Mouse (Mus musculus): Measurements from ENCODE around the gene Lsm4. TPM values are rescaled to one million over a fixed set of nuclear protein-coding genes. Genes with fewer than 3 reads are reported as not detected.

The Lsm4 gene
- 54.9 and 60.2 TPM in 2 replicates for polyA plus RNA-seq (2011; ENCODE audit: insufficient read length, low read depth, missing spikeins)

DNA sequence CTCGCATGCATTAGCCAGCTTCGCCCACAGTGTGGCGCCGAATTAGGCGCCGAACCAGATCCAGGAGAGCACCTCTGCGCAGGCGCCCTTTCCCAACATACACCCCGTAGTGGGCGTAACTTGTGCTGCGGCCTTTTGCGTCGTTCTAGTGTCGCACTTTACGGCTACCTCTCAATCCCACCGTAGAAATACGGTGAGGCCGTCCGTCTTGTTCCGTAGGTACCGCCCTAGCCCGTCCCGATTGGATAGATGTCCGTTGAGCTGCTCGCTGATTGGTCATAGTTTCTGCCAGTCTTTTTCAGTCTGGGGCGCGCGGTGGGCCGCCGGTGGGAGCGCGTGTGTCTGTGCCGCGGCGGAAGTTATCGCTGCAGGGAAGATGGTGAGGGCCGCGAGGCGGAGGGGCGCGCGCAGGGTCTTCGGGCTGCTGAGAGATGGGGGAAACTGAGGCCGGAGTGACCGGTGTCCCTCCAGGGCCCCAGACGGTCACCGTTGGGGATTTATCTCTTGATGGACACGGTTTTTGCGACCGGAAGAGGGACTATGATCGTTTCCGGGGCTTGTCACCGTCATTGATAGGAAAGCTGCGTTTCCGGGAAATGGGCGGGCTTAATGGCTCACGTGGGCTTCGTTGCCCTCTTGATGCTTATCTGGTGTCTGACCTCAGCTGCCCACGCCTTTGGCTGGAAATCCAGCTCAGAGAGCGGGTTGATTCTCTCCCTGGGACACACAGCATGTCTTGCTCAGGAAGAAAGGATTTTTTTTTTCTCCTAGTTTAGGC is at the start of gene Lsm4:
Gene Lsm4, plus strand, starts transcription at position 170 of the 778 bp plus-strand sequence.
- Histone ChIP-seq H3K4me3 (ENCODE audit: insufficient read depth, low read length) (peak within 1 kb of the TSS; percentile 53), H3K27ac (ENCODE audit: insufficient read depth, low read length) (peak within 1 kb of the TSS; percentile 87), H3K4me1 (ENCODE audit: control insufficient read depth, insufficient read depth, low read length) (0 out of 2 replicates have a peak, but pooled peaks cover 7% of the 10 kb centered on the region)
- TF ChIP-seq POLR2A (IDR thresholded peaks at IDR 0.05; ENCODE audit: low read depth, low read length) (peak; percentile 76), CTCF (IDR thresholded peaks at IDR 0.05; ENCODE audit: borderline replicate concordance, insufficient read depth, low read length) (peak; percentile 68; the same call in 1 of the 2 replicates)

DNA sequence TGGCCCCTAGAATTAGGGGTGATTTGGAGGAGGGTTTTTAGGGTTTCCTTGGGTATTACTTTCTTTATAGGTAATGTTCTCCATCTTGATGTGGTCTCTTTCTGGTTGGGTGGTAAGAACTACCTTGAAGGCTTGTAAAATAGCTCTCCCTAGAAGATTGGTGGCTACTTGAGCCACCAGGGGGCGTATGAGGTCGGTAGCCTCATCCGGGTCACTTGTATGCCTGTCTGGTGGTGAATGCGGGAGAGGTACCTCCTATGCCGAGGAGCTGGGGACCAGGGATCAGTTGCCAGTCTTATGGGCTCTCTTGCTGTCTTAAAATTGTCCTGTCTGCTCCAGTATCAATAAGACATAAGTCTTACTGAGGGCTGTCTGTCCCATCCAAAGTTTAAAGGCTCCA is 47.9 kb upstream of the Lsm4 start:
- Histone ChIP-seq H3K4me3 (ENCODE audit: insufficient read depth, low read length) (no peak overlapping the region), H3K4me1 (ENCODE audit: control insufficient read depth, insufficient read depth, low read length) (no peaks in the 10 kb centered on the region), H3K27ac (ENCODE audit: insufficient read depth, low read length) (no peak overlapping the region)
- no peak for TF ChIP-seq POLR2A (IDR thresholded peaks at IDR 0.05; ENCODE audit: low read depth, low read length)
- TF ChIP-seq CTCF (IDR thresholded peaks at IDR 0.05; ENCODE audit: borderline replicate concordance, insufficient read depth, low read length), result 0 out of 2 replicates have a peak, but pooled peaks have one; percentile 25

- no peak overlapping the region for H3K27ac ChIP-seq (ENCODE audit: insufficient read depth, low read length)
- no peaks in the 10 kb centered on the region for H3K4me1 ChIP-seq (ENCODE audit: control insufficient read depth, insufficient read depth, low read length)
- no peak overlapping the region for H3K4me3 ChIP-seq (ENCODE audit: insufficient read depth, low read length)
- no peak for TF ChIP-seq CTCF (IDR thresholded peaks at IDR 0.05; ENCODE audit: borderline replicate concordance, insufficient read depth, low read length)
- TF ChIP-seq POLR2A (IDR thresholded peaks at IDR 0.05; ENCODE audit: low read depth, low read length), result no peak
Observed at GRCm38 (mm10) chr8:70627041-70627440, 46.0 kb upstream of the Lsm4 start.

DNA sequence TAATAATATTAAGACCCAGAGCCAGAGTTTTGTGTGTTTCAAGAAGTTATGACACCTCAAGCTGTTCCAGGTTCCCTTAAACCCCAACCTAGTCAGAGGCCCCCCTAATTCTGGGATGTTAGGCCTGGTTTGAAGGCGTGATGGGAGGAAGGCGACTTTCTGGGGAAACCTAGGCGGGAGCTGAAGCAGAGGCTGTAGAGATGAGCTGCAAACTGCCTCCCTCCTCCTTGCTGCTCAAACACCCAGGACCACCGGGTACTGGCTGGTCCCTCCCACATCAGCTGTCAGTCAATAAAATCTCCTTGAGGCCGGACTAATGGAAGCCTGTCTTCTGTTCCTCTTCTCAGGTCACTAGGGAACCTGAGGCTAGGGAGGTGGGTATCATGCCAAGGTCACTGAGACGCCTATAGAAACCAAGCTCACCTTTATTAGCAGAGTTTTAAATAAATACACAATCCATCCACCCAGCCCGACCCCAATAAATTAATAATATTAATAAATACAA is 44.0 kb upstream of the Lsm4 start:
- H3K27ac ChIP-seq (ENCODE audit: insufficient read depth, low read length), result no peak overlapping the region
- TF ChIP-seq POLR2A (IDR thresholded peaks at IDR 0.05; ENCODE audit: low read depth, low read length) (no peak), CTCF (IDR thresholded peaks at IDR 0.05; ENCODE audit: borderline replicate concordance, insufficient read depth, low read length) (no peak)
- no peak overlapping the region for H3K4me3 ChIP-seq (ENCODE audit: insufficient read depth, low read length)

DNA sequence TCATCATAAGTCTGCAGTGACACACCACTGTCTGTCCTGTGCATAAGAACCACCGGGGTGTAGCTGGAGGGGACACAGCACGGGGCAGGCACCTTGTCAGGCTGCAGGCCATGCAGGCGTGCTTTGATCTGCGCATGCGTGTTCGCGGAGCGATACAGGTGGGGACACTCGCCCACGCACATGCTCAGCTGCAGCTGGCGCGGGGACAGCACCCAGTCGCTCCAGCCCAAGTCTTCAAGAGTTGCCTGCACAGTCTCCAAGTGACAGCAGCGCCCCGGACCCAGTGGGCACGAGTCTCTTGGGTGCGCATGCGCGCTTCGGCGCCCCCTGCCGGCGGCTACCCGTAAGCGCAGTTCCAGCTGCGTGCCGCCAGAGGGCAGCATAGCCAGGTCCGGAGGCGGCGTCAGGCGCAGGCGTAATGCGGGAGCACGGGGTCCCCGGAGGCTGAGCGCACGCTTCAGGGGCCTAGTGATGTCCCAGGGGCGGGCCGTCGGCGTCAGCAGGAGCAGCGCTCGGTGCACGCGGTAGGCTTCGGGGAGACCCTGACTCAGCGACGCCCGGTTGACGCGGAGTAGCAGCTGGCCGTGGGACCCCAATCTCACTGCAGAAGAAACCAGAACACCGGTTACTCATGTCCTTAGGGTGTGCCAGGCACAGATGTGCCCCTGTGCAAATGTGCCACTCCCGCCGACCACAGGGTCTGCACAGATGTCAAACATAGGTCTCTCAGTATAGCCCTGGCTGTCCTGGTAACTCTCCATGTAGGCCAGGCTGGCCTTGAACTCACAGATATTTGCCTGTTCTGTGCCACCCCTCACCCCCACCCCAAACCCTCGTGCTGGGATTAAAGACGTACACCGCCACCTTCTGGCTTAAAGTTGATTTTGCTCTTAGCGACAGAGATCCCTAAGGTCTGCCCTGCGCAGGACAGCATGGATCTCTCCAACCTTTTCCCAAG is 43.2 kb upstream of the Lsm4 start:
- Histone ChIP-seq H3K27ac (ENCODE audit: insufficient read depth, low read length) (peak overlapping the region; percentile 30), H3K4me1 (ENCODE audit: control insufficient read depth, insufficient read depth, low read length) (peaks cover 9% of the 10 kb centered on the region), H3K4me3 (ENCODE audit: insufficient read depth, low read length) (peak overlapping the region; percentile 22)
- TF ChIP-seq CTCF (IDR thresholded peaks at IDR 0.05; ENCODE audit: borderline replicate concordance, insufficient read depth, low read length), result peak; percentile 100
- peak; percentile 37 for TF ChIP-seq POLR2A (IDR thresholded peaks at IDR 0.05; ENCODE audit: low read depth, low read length)

More for the DNA sequence above, 44.0 kb upstream of the Lsm4 start:
- peaks cover 6% of the 10 kb centered on the region for H3K4me1 ChIP-seq (ENCODE audit: control insufficient read depth, insufficient read depth, low read length)

DNA sequence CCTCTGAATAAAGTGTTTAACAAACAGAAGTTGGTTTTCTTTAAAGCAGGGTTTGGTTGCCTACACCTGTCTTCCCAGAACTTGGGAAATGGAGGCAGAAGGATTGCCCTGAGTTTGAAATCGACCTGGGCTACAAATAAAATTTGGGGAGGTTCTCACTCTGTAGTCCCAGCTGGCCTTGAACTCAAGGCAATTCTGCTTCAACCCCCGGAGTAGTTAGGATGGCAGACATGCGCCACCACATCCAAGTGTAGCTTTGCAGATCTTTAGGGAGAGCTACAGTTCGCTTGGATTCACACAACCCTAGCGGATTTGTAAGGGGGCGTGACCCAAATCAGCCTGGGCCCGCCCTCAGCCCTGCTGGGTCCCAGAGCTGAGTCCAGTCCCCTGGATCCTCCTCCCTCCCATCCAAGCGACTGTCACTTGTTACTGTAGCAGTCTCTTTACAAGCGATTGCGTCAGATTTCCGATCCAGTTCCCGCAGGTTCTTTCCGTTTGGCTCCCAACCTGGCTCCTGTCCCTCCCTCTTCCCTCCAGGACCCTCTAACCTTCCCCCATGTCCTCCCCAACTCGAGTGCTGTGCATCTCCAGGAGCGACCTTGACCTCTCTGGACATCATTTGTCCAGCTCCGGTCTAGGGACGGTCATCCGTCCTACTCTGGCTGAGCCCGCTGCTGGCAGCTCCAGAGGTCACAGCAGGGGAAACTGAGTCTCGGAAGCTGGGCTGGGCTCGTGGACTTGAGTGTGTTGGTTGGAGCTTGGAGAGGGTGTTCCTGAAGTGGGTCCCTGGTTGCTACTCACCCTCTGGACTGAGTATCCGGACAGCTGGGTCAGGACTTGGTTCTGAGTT is 42.3 kb upstream of the Lsm4 start:
- TF ChIP-seq CTCF (IDR thresholded peaks at IDR 0.05; ENCODE audit: borderline replicate concordance, insufficient read depth, low read length) (no peak), POLR2A (IDR thresholded peaks at IDR 0.05; ENCODE audit: low read depth, low read length) (peak; percentile 34; the same call in 1 of the 2 replicates)
- Histone ChIP-seq H3K4me3 (ENCODE audit: insufficient read depth, low read length) (peak overlapping the region; percentile 23), H3K27ac (ENCODE audit: insufficient read depth, low read length) (peak overlapping the region; percentile 78), H3K4me1 (ENCODE audit: control insufficient read depth, insufficient read depth, low read length) (peaks cover 9% of the 10 kb centered on the region)

GRCm38 (mm10) chr8:70631436-70631835 is 41.6 kb upstream of the Lsm4 start:
- peaks cover 9% of the 10 kb centered on the region for H3K4me1 ChIP-seq (ENCODE audit: control insufficient read depth, insufficient read depth, low read length)
- peak overlapping the region; percentile 78 for H3K27ac ChIP-seq (ENCODE audit: insufficient read depth, low read length)
- peak overlapping the region; percentile 23 for H3K4me3 ChIP-seq (ENCODE audit: insufficient read depth, low read length)
- TF ChIP-seq CTCF (IDR thresholded peaks at IDR 0.05; ENCODE audit: borderline replicate concordance, insufficient read depth, low read length) (no peak), POLR2A (IDR thresholded peaks at IDR 0.05; ENCODE audit: low read depth, low read length) (peak; percentile 80)

DNA sequence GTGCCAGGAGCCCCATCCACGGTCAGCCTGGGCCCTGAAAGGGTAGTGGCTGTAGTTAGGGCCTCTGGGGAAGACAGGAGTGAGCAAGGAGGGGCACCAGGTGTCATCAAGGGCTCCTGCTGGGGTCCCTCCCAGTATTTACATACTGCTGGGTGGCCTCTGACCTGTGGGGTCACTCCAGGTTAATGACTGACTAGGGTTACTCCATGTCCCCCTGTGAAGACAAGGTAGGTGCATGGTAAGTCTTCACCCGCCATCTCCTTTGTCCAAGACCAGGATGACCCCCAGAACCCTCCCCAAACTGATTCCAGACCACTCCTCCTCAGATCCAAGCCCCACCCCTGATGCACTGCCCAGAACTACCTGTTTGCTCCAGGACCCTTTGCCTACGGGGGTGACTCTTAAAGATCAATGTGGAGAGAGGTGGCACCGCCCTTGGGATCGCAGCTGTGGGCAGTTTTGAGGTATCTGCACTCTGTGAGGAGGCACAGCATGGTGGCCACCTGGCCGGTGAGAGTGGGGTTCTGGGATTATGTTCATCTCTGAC is 40.6 kb upstream of the Lsm4 start, which contains the start of gene Gdf15:
Gene Gdf15, minus strand, starts transcription at position 111 of the 547 bp plus-strand sequence.
- TF ChIP-seq CTCF (IDR thresholded peaks at IDR 0.05; ENCODE audit: borderline replicate concordance, insufficient read depth, low read length), result no peak
- TF ChIP-seq POLR2A (IDR thresholded peaks at IDR 0.05; ENCODE audit: low read depth, low read length), result no peak
- Histone ChIP-seq H3K27ac (ENCODE audit: insufficient read depth, low read length) (peak within 1 kb of the TSS; percentile 78), H3K4me3 (ENCODE audit: insufficient read depth, low read length) (peak within 1 kb of the TSS; percentile 23), H3K4me1 (ENCODE audit: control insufficient read depth, insufficient read depth, low read length) (peaks cover 9% of the 10 kb centered on the region)

All from embryonic fibroblast, embryonic 13.5 days (primary cell).